Mouse (Mus musculus): ENCODE measurements around the gene Gm45711.

- no peak for TF ChIP-seq MAFK (IDR thresholded peaks at IDR 0.05; ENCODE audit: borderline replicate concordance, low read depth, low read length)
- peak; percentile 60 to 69; a peak in 2 of 4 replicates for TF ChIP-seq POLR2A (IDR thresholded peaks at IDR 0.05; ENCODE audit: control insufficient read depth in 1 of 2, insufficient read depth in 1 of 2, low read depth in 1 of 2, low read length in 2 of 2, poor library complexity in 1 of 2)
- TF ChIP-seq CTCF (IDR thresholded peaks at IDR 0.05 in 2 of 3, conservative IDR thresholded peaks at IDR 0.05 in 1 of 3; ENCODE audit: control insufficient read depth in 1 of 3, insufficient read depth in 1 of 3, low read depth in 2 of 3, low read length in 3 of 3, poor library complexity in 1 of 3, severe bottlenecking in 1 of 3) = peak in 2 of 3 experiments; percentile 49 to 57; a peak in 5 of 6 replicates
- TF ChIP-seq POLR2AphosphoS2 (IDR thresholded peaks at IDR 0.05; ENCODE audit: low read length) = no peak; the same call in 1 of the 2 replicates
- TF ChIP-seq TCF12 (IDR thresholded peaks at IDR 0.05; ENCODE audit: low read depth, low read length) = 0 out of 2 replicates have a peak, but pooled peaks have one; percentile 8
- peak; percentile 40; the same call in 1 of the 2 replicates for TF ChIP-seq MYC (IDR thresholded peaks at IDR 0.05; ENCODE audit: low read depth, low read length)
- TF ChIP-seq GABPA (IDR thresholded peaks at IDR 0.05; ENCODE audit: low read depth, low read length) = no peak
- TF ChIP-seq EP300 (IDR thresholded peaks at IDR 0.05; ENCODE audit: low read depth in 1 of 2, low read length in 2 of 2) = no peak; a peak in 1 of 4 replicates
- no peak for TF ChIP-seq MAX (IDR thresholded peaks at IDR 0.05; ENCODE audit: low read length)
- no peak for TF ChIP-seq JUND (IDR thresholded peaks at IDR 0.05; ENCODE audit: low read depth, low read length)
- TF ChIP-seq HCFC1 (IDR thresholded peaks at IDR 0.05; ENCODE audit: low read depth, low read length) = peak; percentile 70
- no peak for TF ChIP-seq TAL1 (IDR thresholded peaks at IDR 0.05; ENCODE audit: low read length)
These were observed 30.6 kb upstream of the Gm45711 start for GRCm38 (mm10) chr8:104340233-104341105.

Data from MEL (cell line).